ENCODE assay signal across 20 mouse cellular contexts in the genomic region with DNA sequence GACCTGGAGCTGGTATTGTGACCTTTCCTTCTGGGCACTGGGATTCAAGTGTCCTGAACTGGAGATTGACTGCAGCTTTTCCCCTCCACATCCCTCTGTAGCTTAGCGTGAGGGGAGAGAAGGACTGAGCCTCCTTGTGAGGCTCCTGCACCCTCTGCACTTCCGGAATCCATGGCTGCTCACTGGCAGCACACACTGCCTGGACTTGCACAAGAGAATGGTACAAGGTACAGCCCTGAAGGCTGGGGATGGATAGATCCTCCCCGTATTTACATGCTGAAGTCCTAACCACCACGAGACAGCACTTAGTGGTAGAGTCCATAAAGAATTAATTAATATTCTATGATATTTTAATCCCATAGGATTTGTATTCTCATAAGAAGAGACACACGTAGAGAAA. TPM values are rescaled to one million over a fixed set of nuclear protein-coding genes. Genes with fewer than 3 reads are reported as not detected.
DNase-seq lines count a peak whose midpoint lies in the region; ATAC-seq and TF ChIP-seq lines count a peak whose summit lies in the region.
"Had no signal": no experiment of that assay in that cellular context is flagged by ENCODE, and none has a peak within 500 bp of the region (broad histone marks: within the 10 kb centered on the region; RNA-seq: fewer than 3 reads in every experiment).

No protein-coding gene starts in this region.

- no peaks in the 10 kb centered on the region for H3K36me3 ChIP-seq in kidney, embryonic 16.5 days (ENCODE audit: insufficient read depth, low read length)
- no peaks in the 10 kb centered on the region for H3K36me3 ChIP-seq in intestine, embryonic 15.5 days
- H3K36me3 ChIP-seq in liver, embryonic 16.5 days (ENCODE audit: control insufficient read depth, insufficient read depth), result no peaks in the 10 kb centered on the region
- H3K36me3 ChIP-seq: embryonic facial prominence, embryonic 10.5 days; hindbrain, embryonic 13.5 days; kidney, embryonic 15.5 days; limb, embryonic 10.5 days; neural tube, embryonic 15.5 days had no signal

- H3K9ac ChIP-seq in kidney, embryonic 16.5 days (replicated peaks; ENCODE audit: low read length), result no peak overlapping the region
- H3K9ac ChIP-seq in intestine, embryonic 15.5 days, result no peak overlapping the region
- H3K9ac ChIP-seq in liver, embryonic 16.5 days (ENCODE audit: low read depth, low read length), result no peak overlapping the region
- H3K9ac ChIP-seq: forebrain, postnatal 0 days; hindbrain, embryonic 13.5 days; kidney, embryonic 15.5 days; neural tube, embryonic 15.5 days had no signal

- no peak for DNase-seq in gastrocnemius, adult 2 months
- no peak for DNase-seq in gastrocnemius, postnatal 25 days
- no peak for DNase-seq in kidney, adult 9 months
- no peak for DNase-seq in ovary, postnatal 10 days (ENCODE audit: low spot score)
- no peak for DNase-seq in ovary, adult 18-20 months (ENCODE audit: low spot score)
- DNase-seq: adrenal gland, postnatal 25 days; forebrain, postnatal 0 days; gastrocnemius, postnatal 36 days; lung, adult 18-20 months; thymus, adult 18-20 months; thymus, postnatal 36 days had no signal

- peak; percentile 64 for ATAC-seq in kidney, embryonic 16.5 days (ENCODE audit: low FRiP score, low TSS enrichment)
- ATAC-seq in intestine, embryonic 15.5 days, result peak; percentile 59; the same call in 1 of the 2 replicates
- peak; percentile 90 for ATAC-seq in liver, embryonic 16.5 days (ENCODE audit: low read depth)

- no peak overlapping the region for H3K4me2 ChIP-seq in kidney, embryonic 16.5 days (replicated peaks; ENCODE audit: low read depth, low read length)
- no peak overlapping the region for H3K4me2 ChIP-seq in intestine, embryonic 15.5 days (replicated peaks)
- no peak overlapping the region for H3K4me2 ChIP-seq in liver, embryonic 16.5 days (ENCODE audit: low read depth, low read length)
- H3K4me2 ChIP-seq: hindbrain, embryonic 13.5 days; kidney, embryonic 15.5 days; midbrain, embryonic 11.5 days; neural tube, embryonic 15.5 days had no signal

- no peaks in the 10 kb centered on the region for H3K27me3 ChIP-seq in kidney, embryonic 16.5 days (ENCODE audit: insufficient read depth, low read length)
- no peaks in the 10 kb centered on the region for H3K27me3 ChIP-seq in intestine, embryonic 15.5 days (replicated peaks)
- no peaks in the 10 kb centered on the region for H3K27me3 ChIP-seq in liver, embryonic 16.5 days (ENCODE audit: control insufficient read depth, insufficient read depth, low read depth, low read length)
- H3K27me3 ChIP-seq: hindbrain, embryonic 13.5 days; kidney, embryonic 15.5 days; neural tube, embryonic 15.5 days had no signal

- H3K4me1 ChIP-seq in kidney, embryonic 16.5 days (ENCODE audit: insufficient read depth, low read length), result peaks cover 11% of the 10 kb centered on the region; the same call in 1 of the 2 replicates
- H3K4me1 ChIP-seq in intestine, embryonic 15.5 days (replicated peaks), result 0 out of 2 replicates have a peak, but pooled peaks cover 3% of the 10 kb centered on the region
- H3K4me1 ChIP-seq in liver, embryonic 16.5 days (ENCODE audit: control insufficient read depth, low read depth, low read length), result peaks cover 6% of the 10 kb centered on the region

- 57% methylated on average over 5 of the region's 5 CpGs for WGBS in kidney, embryonic 16.5 days
- 71% methylated on average over 5 of the region's 5 CpGs for WGBS in intestine, embryonic 15.5 days
- WGBS in liver, embryonic 16.5 days (ENCODE audit: insufficient replicate concordance), result 53% methylated on average over 5 of the region's 5 CpGs

- H3K9me3 ChIP-seq in kidney, embryonic 16.5 days (ENCODE audit: low read length), result no peaks in the 10 kb centered on the region
- no peaks in the 10 kb centered on the region for H3K9me3 ChIP-seq in intestine, embryonic 15.5 days
- no peaks in the 10 kb centered on the region for H3K9me3 ChIP-seq in liver, embryonic 16.5 days (replicated peaks; ENCODE audit: control insufficient read depth, low read length)
- H3K9me3 ChIP-seq: embryonic facial prominence, embryonic 10.5 days; hindbrain, embryonic 13.5 days; kidney, embryonic 15.5 days; limb, embryonic 10.5 days; neural tube, embryonic 15.5 days had no signal

- H3K27ac ChIP-seq in gastrocnemius, adult 2 months, result peak overlapping the region; percentile 74
- H3K27ac ChIP-seq in kidney, embryonic 16.5 days (ENCODE audit: low read length), result no peak overlapping the region
- H3K27ac ChIP-seq in intestine, embryonic 15.5 days, result no peak overlapping the region
- peak overlapping the region; percentile 82 for H3K27ac ChIP-seq in liver, embryonic 16.5 days (ENCODE audit: low read length)
- H3K27ac ChIP-seq: embryonic facial prominence, embryonic 10.5 days; hindbrain, embryonic 13.5 days; kidney, embryonic 15.5 days; limb, embryonic 10.5 days; neural tube, embryonic 15.5 days had no signal

- H3K4me3 ChIP-seq in gastrocnemius, adult 2 months, result no peak overlapping the region
- no peak overlapping the region for H3K4me3 ChIP-seq in kidney, embryonic 16.5 days (ENCODE audit: low read length)
- H3K4me3 ChIP-seq in intestine, embryonic 15.5 days (replicated peaks), result no peak overlapping the region
- no peak overlapping the region for H3K4me3 ChIP-seq in liver, embryonic 16.5 days (ENCODE audit: low read depth, low read length)
- H3K4me3 ChIP-seq: embryonic facial prominence, embryonic 10.5 days; hindbrain, embryonic 13.5 days; kidney, embryonic 15.5 days; limb, embryonic 10.5 days; neural tube, embryonic 15.5 days had no signal

- intact Hi-C loops in gastrocnemius, adult 2 months (cut with DNase I), result no loop called here

- no peak for TF ChIP-seq CTCF in gastrocnemius, adult 2 months (IDR thresholded peaks at IDR 0.05)

RNA-seq across cellular contexts. Expression of a gene that starts 41.7 kb away (rescaled TPM):
- total RNA-seq in gastrocnemius, adult 2 months (2021), result 10 to 100 TPM; 18.0 to 19.5 TPM
- total RNA-seq in gastrocnemius, postnatal 25 days (2021), result 10 to 100 TPM; 14.2 to 14.3 TPM
- polyA plus RNA-seq in kidney, embryonic 16.5 days (2015; fragmentation: Nextera tagmentation; extraction: Ambion mirVana), result 19.2 and 21.3 TPM in 2 replicates
- 12.8 and 13.3 TPM in 2 replicates for polyA plus RNA-seq in intestine, embryonic 15.5 days (2015; fragmentation: Nextera tagmentation; extraction: Ambion mirVana)
- polyA plus RNA-seq in liver, embryonic 16.5 days (2015; fragmentation: Nextera tagmentation; extraction: Ambion mirVana), result 4.9 and 5.5 TPM in 2 replicates

Comparison
In these comparisons a context has a peak if more than half of its experiments do, and no peak if none do; other contexts are left out.
1. H3K27ac ChIP-seq: peak in gastrocnemius, adult 2 months (single experiment) and liver, embryonic 16.5 days (single experiment); none in kidney, embryonic 16.5 days (single experiment) and intestine, embryonic 15.5 days (single experiment).
2. Peak in every context shown above with its lines, with median percentiles within 50 percentile points of each other: ATAC-seq.